Mouse (Mus musculus) liver, adult 2 months (tissue): ENCODE results near the gene Tekt2. TPM values are rescaled to one million over a fixed set of nuclear protein-coding genes. Genes with fewer than 3 reads are reported as not detected.
A peak's percentile ranks its signal among the peaks of the same experiment; 100 is the strongest.

Source experiments
- DNase-seq: peaks from one replicate; pipeline ENCODE4 v3.0.0-alpha.2; 2011; ENCODE audit warnings: low read depth, low spot score; ENCODE audit errors: extremely low read depth
- H3K27ac ChIP-seq: fragments of 200-500 bp; replicated peaks from 2 replicates; pipeline ENCODE4 v1.5.1; 2012; ENCODE audit warnings: low read depth, mild to moderate bottlenecking, control low read depth, inconsistent platforms, low read length; ENCODE audit not compliant: insufficient read depth
- H3K27me3 ChIP-seq: fragments of 200-500 bp; 2 replicates; pipeline ENCODE4 v1.6.1; 2012; ENCODE audit warnings: mild to moderate bottlenecking, moderate library complexity, low read length, inconsistent platforms; ENCODE audit not compliant: control insufficient read depth, insufficient read depth
- H3K36me3 ChIP-seq: fragments of 200-500 bp; 2 replicates; pipeline ENCODE4 v1.6.1; 2012; ENCODE audit warnings: low read length, inconsistent platforms; ENCODE audit not compliant: control insufficient read depth, insufficient read depth
- H3K4me1 ChIP-seq: fragments of 200-500 bp; 2 replicates; pipeline ENCODE4 v1.6.1; 2011; ENCODE audit warnings: low read length; ENCODE audit not compliant: control insufficient read depth, insufficient read depth
- H3K4me3 ChIP-seq: fragments of 200-500 bp; 2 replicates; pipeline ENCODE4 v1.5.1; 2011; ENCODE audit warnings: low read depth, mild to moderate bottlenecking, control low read depth, low read length, moderate library complexity; ENCODE audit not compliant: insufficient read depth
- H3K79me2 ChIP-seq: fragments of 200-500 bp; 2 replicates; pipeline ENCODE4 v1.6.1; 2012; ENCODE audit warnings: inconsistent platforms, mild to moderate bottlenecking, low read length, moderate library complexity; ENCODE audit not compliant: control insufficient read depth, insufficient read depth
- H3K9ac ChIP-seq: fragments of 200-500 bp; 2 replicates; pipeline ENCODE4 v1.6.1; 2012; ENCODE audit warnings: low read depth, mild to moderate bottlenecking, control low read depth, inconsistent platforms, low read length
- CTCF ChIP-seq: fragments of 200-500 bp; IDR thresholded peaks from 2 replicates; pipeline ENCODE4 v1.5.1; 2011; ENCODE audit warnings: low read depth, low read length, control low read depth
- POLR2A ChIP-seq: fragments of 200-500 bp; IDR thresholded peaks from 2 replicates; pipeline ENCODE4 v1.6.1; 2011; ENCODE audit warnings: low read length, control low read depth; ENCODE audit not compliant: insufficient read depth; ENCODE audit errors: extremely low read depth
- WGBS: fragments of 180-500 bp; shearing (Covaris S2); methylation state at CpG from one replicate; pipeline ENCODE4 v1.1.7; 2018; 5-methylcytosine and 5-hydroxymethylcytosine counted together
- polyA plus RNA-seq: library from polyadenylated mRNA; depleted of rRNA; stranded (reverse); fragments of >200 nt; gene quantifications from 2 replicates; pipeline ENCODE4 v1.2.3, GENCODE M21; 2012
- total RNA-seq: library from RNA; depleted of rRNA; stranded (reverse); fragments of >200 nt; gene quantifications from 2 replicates; pipeline ENCODE4 v1.2.3, GENCODE M21; 2014

Tekt2 gene
- total and polyA plus RNA-seq, 2 experiments, result 0.37 to 0.43 TPM

- no peak overlapping the region for H3K9ac ChIP-seq
- DNase-seq, result no peak
- H3K4me1 ChIP-seq, result peaks cover 3% of the 10 kb centered on the region; the same call in 1 of the 2 replicates
- TF ChIP-seq POLR2A, result no peak
- no peak for TF ChIP-seq CTCF
- 74% methylated on average over 5 of the region's 5 CpGs for WGBS
- H3K27me3 ChIP-seq, result no peaks in the 10 kb centered on the region
- peaks cover 4% of the 10 kb centered on the region; the same call in 1 of the 2 replicates for H3K36me3 ChIP-seq
- H3K79me2 ChIP-seq, result no peaks in the 10 kb centered on the region
- H3K27ac ChIP-seq, result no peak overlapping the region
- H3K4me3 ChIP-seq, result no peak overlapping the region
These were observed 12.3 kb downstream of the Tekt2 start for GRCm38 (mm10) chr4:126313202-126313601.

- TF ChIP-seq POLR2A (no peak), CTCF (no peak)
- Histone ChIP-seq H3K9ac (no peak overlapping the region), H3K4me1 (peaks cover 3% of the 10 kb centered on the region; the same call in 1 of the 2 replicates), H3K79me2 (no peaks in the 10 kb centered on the region), H3K36me3 (peaks cover under 1% of the 10 kb centered on the region; the same call in 1 of the 2 replicates), H3K27me3 (no peaks in the 10 kb centered on the region), H3K27ac (no peak overlapping the region), H3K4me3 (no peak overlapping the region)
- WGBS, result 96% methylated on average over 16 of the region's 16 CpGs
- DNase-seq, result no peak
These were observed 13.8 kb downstream of the Tekt2 start for GRCm38 (mm10) chr4:126311566-126312200.

- Histone ChIP-seq H3K4me1 (peaks cover 3% of the 10 kb centered on the region; the same call in 1 of the 2 replicates), H3K27me3 (no peaks in the 10 kb centered on the region), H3K36me3 (no peaks in the 10 kb centered on the region), H3K79me2 (no peaks in the 10 kb centered on the region), H3K27ac (no peak overlapping the region), H3K9ac (no peak overlapping the region), H3K4me3 (no peak overlapping the region)
- TF ChIP-seq POLR2A (no peak), CTCF (no peak)
- 71% methylated on average over 7 of the region's 7 CpGs for WGBS
- DNase-seq, result no peak
These were observed 15.1 kb downstream of the Tekt2 start for GRCm38 (mm10) chr4:126310344-126310743.

- H3K36me3 ChIP-seq, result no peaks in the 10 kb centered on the region
- no peaks in the 10 kb centered on the region for H3K27me3 ChIP-seq
- H3K27ac ChIP-seq, result no peak overlapping the region
- H3K4me1 ChIP-seq, result peaks cover 3% of the 10 kb centered on the region; the same call in 1 of the 2 replicates
- no peaks in the 10 kb centered on the region for H3K79me2 ChIP-seq
- peak; percentile 60 for DNase-seq
- no peak overlapping the region for H3K4me3 ChIP-seq
- WGBS, result 1% methylated on average over 7 of the region's 7 CpGs
- TF ChIP-seq POLR2A, result no peak
- peak; percentile 91 for TF ChIP-seq CTCF
- no peak overlapping the region for H3K9ac ChIP-seq
These were observed 15.6 kb downstream of the Tekt2 start for GRCm38 (mm10) chr4:126309922-126310309.

- no peaks in the 10 kb centered on the region for H3K27me3 ChIP-seq
- H3K4me3 ChIP-seq, result no peak overlapping the region
- H3K36me3 ChIP-seq, result no peaks in the 10 kb centered on the region
- H3K79me2 ChIP-seq, result no peaks in the 10 kb centered on the region
- TF ChIP-seq CTCF (peak; percentile 44), POLR2A (no peak)
- no peak overlapping the region for H3K9ac ChIP-seq
- H3K27ac ChIP-seq, result no peak overlapping the region
- H3K4me1 ChIP-seq, result peaks cover 3% of the 10 kb centered on the region; the same call in 1 of the 2 replicates
- 19% methylated on average over 20 of the region's 20 CpGs for WGBS
- no peak for DNase-seq
These were observed 16.1 kb downstream of the Tekt2 start for GRCm38 (mm10) chr4:126309211-126309921.
